Mouse (Mus musculus) CH12F3 (cell line): ENCODE results near the gene Cox4i2.

Experiments
- in situ Hi-C: fragments of 300-500 bp; cut with MboI; formaldehyde crosslinking; loops from 2 replicates; pipeline ENCODE4 v1.14.3; 2020; ENCODE audit warnings: low sequenced_read_pairs

The Cox4i2 gene

GRCm38 (mm10) chr2:152794281-152794827, 40.4 kb downstream of the Cox4i2 start:
- in situ Hi-C loops: no loop called here

- in situ Hi-C loops: no loop called here
These were observed 43.6 kb downstream of the Cox4i2 start for GRCm38 (mm10) chr2:152797589-152797988.

GRCm38 (mm10) chr2:152799954-152800761, 46.2 kb downstream of the Cox4i2 start:
- in situ Hi-C loops: no loop called here

GRCm38 (mm10) chr2:152800762-152801113, 46.8 kb downstream of the Cox4i2 start:
- in situ Hi-C loops: no loop called here

GRCm38 (mm10) chr2:152802303-152802702, 48.3 kb downstream of the Cox4i2 start:
- in situ Hi-C loops: no loop called here

GRCm38 (mm10) chr2:152803081-152803480, 49.1 kb downstream of the Cox4i2 start:
- in situ Hi-C loops: no loop called here

- in situ Hi-C loops: no loop called here
These were observed 50.6 kb downstream of the Cox4i2 start for GRCm38 (mm10) chr2:152804408-152805110.

GRCm38 (mm10) chr2:152805111-152805490, 51.1 kb downstream of the Cox4i2 start:
- in situ Hi-C loops: no loop called here

GRCm38 (mm10) chr2:152806037-152806436, 52.1 kb downstream of the Cox4i2 start:
- in situ Hi-C loops: no loop called here

- in situ Hi-C loops: no loop called here
These were observed 54.2 kb downstream of the Cox4i2 start for GRCm38 (mm10) chr2:152808178-152808577.

GRCm38 (mm10) chr2:152810158-152810941, 56.4 kb downstream of the Cox4i2 start:
- in situ Hi-C loops: no loop called here

GRCm38 (mm10) chr2:152811336-152812165, 57.6 kb downstream of the Cox4i2 start:
- in situ Hi-C loops: no loop called here

GRCm38 (mm10) chr2:152813232-152813631, 59.3 kb downstream of the Cox4i2 start:
- in situ Hi-C loops: no loop called here

GRCm38 (mm10) chr2:152814213-152814874, 60.4 kb downstream of the Cox4i2 start:
- in situ Hi-C loops: no loop called here
